Mouse (Mus musculus) neutrophil, adult 5-6 weeks (primary cell): ENCODE measurements around the gene Olfr1051. TPM values are rescaled to one million over a fixed set of nuclear protein-coding genes. Genes with fewer than 3 reads are reported as not detected.
"Not testable (repeated sequence)": the region's sequence is repeated elsewhere in the genome, so short reads cannot be mapped to it uniquely, and the experiment has no call there.

Source experiments
- ATAC-seq: fragments of 151-379, 151-347 bp; 2 replicates; pipeline ENCODE4 v1.8.0; 2017; ENCODE audit warnings: mild to moderate bottlenecking, moderate TSS enrichment; ENCODE audit not compliant: insufficient number of reproducible peaks, poor library complexity, low FRiP score, severe bottlenecking; ENCODE audit errors: extremely low read depth
- total RNA-seq: library from RNA; stranded (forward); fragments of 200-1000 nt; gene quantifications from 2 replicates; pipeline ENCODE4 v1.2.3, GENCODE M21; 2017

Gene Olfr1051
- total RNA-seq = 0.58 TPM in 1 of 2 replicates, not detected in the other

DNA sequence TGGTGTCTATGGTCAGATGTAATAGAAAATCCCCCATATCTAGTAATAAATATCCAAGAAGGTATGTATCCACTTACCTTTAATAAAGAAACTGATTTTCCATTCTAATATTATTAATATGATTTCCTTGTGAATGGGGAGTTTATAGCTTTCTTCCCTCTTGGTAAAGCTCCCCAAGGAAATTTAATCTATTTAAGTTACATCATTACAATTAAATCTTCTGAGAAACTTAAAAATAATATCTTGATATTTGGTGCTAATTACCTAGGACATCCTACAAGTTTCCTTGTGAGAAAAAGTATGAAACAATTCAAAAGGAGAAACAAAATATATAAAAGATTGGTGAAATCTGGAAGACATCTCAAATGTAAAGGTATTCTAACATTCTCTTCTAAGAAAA is at the start of gene Olfr1051:
Gene Olfr1051 (minus strand): TSS at position 101 of the 400 bp plus-strand sequence.
- ATAC-seq = not testable (repeated sequence)

DNA sequence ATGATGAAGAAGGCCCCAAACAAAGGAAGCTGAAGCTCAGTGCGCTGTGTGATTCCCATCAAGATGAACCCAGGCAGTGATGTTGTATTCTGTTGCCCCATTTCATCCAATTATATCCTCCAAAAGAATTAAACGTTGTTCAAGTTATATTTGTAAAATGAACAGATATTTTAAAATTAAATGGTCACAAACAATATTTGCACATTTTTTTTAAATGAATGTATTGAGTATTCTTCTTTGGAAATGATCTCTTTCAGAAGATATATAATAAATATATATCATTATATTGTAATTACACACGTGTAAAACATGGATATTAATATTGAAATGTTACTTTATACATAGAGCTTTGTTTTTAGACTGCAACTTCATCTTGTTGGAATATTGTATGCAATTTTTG is 36.3 kb upstream of the Olfr1051 start, which contains the start of gene Olfr1053:
Gene Olfr1053 (minus strand): TSS at position 101 of the 400 bp plus-strand sequence.
- no peak for ATAC-seq

DNA sequence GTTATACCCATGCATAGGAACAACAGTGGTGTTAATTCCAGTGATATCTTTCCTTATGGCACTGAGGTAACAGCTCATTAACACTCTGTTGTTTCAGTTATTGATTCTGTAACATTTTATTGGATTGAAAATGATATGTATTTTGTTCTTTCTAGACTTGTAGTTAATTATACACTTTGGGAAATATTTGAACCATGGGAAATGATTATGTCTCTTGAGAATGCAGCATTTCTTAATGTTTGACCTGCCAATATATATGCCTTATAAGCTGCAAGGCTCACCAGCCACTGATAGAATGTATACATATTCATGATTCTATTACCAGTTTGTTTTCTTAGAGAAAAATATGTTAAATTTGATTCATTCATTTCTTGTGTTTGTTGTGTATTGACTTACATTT is 13.3 kb upstream of the Olfr1051 start, which contains the start of gene Olfr1052:
Gene Olfr1052 (plus strand): TSS at position 301 of the 400 bp plus-strand sequence.
- no peak for ATAC-seq

DNA sequence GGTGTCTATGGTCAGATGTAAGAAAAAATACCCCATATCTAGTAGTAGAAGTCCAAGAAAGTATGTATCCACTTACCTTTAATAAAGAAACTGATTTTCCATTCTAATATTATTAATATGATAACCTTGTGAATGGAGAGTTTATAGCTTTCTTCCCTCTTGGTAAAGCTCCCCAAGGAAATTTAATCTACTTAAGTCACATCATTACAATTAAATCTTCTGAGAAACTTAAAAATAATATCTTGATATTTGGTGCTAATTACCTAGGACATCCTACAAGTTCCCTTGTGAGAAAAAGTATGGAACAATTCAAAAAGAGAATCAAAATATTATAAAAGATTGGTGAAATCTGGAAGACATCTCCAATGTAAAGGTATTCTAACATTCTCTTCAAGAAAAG is 20.7 kb downstream of the Olfr1051 start, which contains the start of gene Olfr1049:
Gene Olfr1049 (minus strand): TSS at position 101 of the 400 bp plus-strand sequence.
- not testable (repeated sequence) for ATAC-seq

DNA sequence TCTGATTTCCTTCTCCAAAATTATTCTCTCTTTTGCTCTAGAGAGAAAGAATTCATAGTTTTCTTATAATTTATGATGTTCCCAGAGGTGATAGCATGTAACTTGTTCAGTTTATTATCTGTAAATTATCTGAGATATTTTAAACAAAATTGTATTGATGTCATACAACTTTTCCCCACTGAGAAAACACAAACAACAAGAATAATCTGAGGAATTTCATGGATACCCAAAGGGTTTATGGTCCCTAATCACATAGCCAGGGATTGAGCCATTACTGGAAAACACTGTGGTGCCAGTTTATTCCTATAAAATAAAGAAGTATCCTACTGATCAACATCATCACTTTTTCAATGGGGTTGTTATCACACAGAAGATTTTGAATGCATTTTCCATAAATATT is 38.7 kb downstream of the Olfr1051 start, which contains the start of gene Olfr1048:
Gene Olfr1048 (minus strand): TSS at position 101 of the 400 bp plus-strand sequence.
- no peak for ATAC-seq

DNA sequence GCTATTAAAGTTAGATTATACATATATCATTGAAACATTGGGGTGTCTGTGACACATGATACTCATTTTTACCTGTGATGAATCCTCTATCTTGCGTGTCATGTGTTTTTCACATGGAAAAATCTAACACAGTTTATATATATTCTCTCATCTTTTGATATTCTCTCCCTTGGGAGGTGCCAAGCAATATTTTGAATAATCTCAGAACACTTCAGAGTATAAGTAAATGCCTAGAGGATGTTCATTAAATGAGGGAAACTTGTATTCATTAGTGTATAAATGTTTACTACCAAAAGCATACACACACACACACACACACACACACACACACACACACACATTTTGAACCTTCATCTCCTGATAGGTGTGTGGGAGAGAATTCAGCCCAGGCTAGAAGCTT is 47.6 kb downstream of the Olfr1051 start, which contains the start of gene Olfr1047:
Gene Olfr1047 (minus strand): TSS at position 101 of the 400 bp plus-strand sequence.
- no peak for ATAC-seq

Other genes starting within 250 kb of the Olfr1051 start
- 0.12 TPM in 1 of 2 replicates, not detected in the other for gene Olfr1034, start 233.2 kb downstream of the Olfr1051 start, total RNA-seq
- not detected in 2 replicates for gene Olfr1036, start 205.1 kb downstream of the Olfr1051 start, total RNA-seq
- not detected in 2 replicates for gene Olfr1037, start 191.7 kb downstream of the Olfr1051 start, total RNA-seq
- gene Olfr1039, start 143.2 kb downstream of the Olfr1051 start, total RNA-seq = 0.12 TPM in 1 of 2 replicates, not detected in the other
- not detected in 2 replicates for gene Olfr1040, start 132.4 kb downstream of the Olfr1051 start, total RNA-seq
- 0.12 TPM in 1 of 2 replicates, not detected in the other for gene Olfr1042, start 117.2 kb downstream of the Olfr1051 start, total RNA-seq
- not detected in 2 replicates for gene Olfr1043, start 111.6 kb downstream of the Olfr1051 start, total RNA-seq
- not detected in 2 replicates for gene Olfr1044, start 101.3 kb downstream of the Olfr1051 start, total RNA-seq
- 0.37 TPM in 1 of 2 replicates, not detected in the other for gene Olfr52, start 93.4 kb downstream of the Olfr1051 start, total RNA-seq
- not detected in 2 replicates for gene Olfr1045, start 76.1 kb downstream of the Olfr1051 start, total RNA-seq
- not detected in 2 replicates for gene Olfr1046, start 59.8 kb downstream of the Olfr1051 start, total RNA-seq
- gene Olfr1047, start 47.7 kb downstream of the Olfr1051 start, total RNA-seq = not detected in 2 replicates
- not detected in 2 replicates for gene Olfr1048, start 38.8 kb downstream of the Olfr1051 start, total RNA-seq
- not detected in 2 replicates for gene Olfr1049, start 20.8 kb downstream of the Olfr1051 start, total RNA-seq
- not detected in 2 replicates for gene Olfr1052, start 13.4 kb upstream of the Olfr1051 start, total RNA-seq
- not detected in 2 replicates for gene Olfr1053, start 36.2 kb upstream of the Olfr1051 start, total RNA-seq
- gene Olfr1054, start 56.3 kb upstream of the Olfr1051 start, total RNA-seq = not detected in 2 replicates
- gene Olfr1055, start 71.2 kb upstream of the Olfr1051 start, total RNA-seq = not detected in 2 replicates
- not detected in 2 replicates for gene Olfr1056, start 83.4 kb upstream of the Olfr1051 start, total RNA-seq
- not detected in 2 replicates for gene Olfr1057, start 99.3 kb upstream of the Olfr1051 start, total RNA-seq
- not detected in 2 replicates for gene Olfr1058, start 109.5 kb upstream of the Olfr1051 start, total RNA-seq
- gene Olfr1061, start 135.0 kb upstream of the Olfr1051 start, total RNA-seq = not detected in 2 replicates
- not detected in 2 replicates for gene Olfr1062, start 147.7 kb upstream of the Olfr1051 start, total RNA-seq
- gene Olfr1065, start 171.5 kb upstream of the Olfr1051 start, total RNA-seq = not detected in 2 replicates
- gene Olfr1066, start 177.2 kb upstream of the Olfr1051 start, total RNA-seq = not detected in 2 replicates
- not detected in 2 replicates for gene Olfr228, start 208.3 kb upstream of the Olfr1051 start, total RNA-seq
- not detected in 2 replicates for gene Olfr1076, start 229.4 kb upstream of the Olfr1051 start, total RNA-seq